Mouse (Mus musculus): ENCODE measurements around the gene Gan. TPM values are rescaled to one million over a fixed set of nuclear protein-coding genes. Genes with fewer than 3 reads are reported as not detected.
A peak's percentile ranks its signal among the peaks of the same experiment; 100 is the strongest.

The Gan gene
- polyA plus RNA-seq, 1 experiment from 2014 or later, result 2.4 TPM

DNA sequence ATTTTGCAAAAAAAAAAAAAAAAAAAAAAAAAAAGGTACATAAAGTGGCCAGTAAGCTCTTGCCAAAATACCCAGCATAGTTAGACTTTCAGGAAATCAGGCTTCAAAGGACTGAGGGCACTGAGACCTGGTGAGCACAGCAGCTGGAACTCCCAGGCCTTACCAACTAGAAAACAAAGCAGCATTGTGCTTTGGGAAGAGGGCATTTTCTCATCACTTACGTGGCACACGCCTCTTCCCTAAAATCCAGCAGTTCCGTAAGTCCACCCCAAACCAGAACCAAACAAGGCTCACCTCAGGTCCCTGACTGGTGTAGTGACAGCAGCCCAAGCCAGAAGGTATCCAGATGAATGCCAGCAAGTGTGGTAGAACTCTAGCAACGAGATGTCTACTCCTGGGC is 45.1 kb downstream of the Gan start:
- 95% methylated on average over 4 of the region's 4 CpGs for WGBS
- ATAC-seq (ENCODE audit: low FRiP score, low TSS enrichment) (no peak), DNase-seq (ENCODE audit: low spot score) (no peak)
- Histone ChIP-seq H3K4me2 (replicated peaks; ENCODE audit: low read depth) (no peak overlapping the region), H3K9ac (ENCODE audit: low read length) (no peak overlapping the region), H3K4me1 (replicated peaks; ENCODE audit: control insufficient read depth, insufficient read depth) (peaks cover 4% of the 10 kb centered on the region; the same call in 1 of the 2 replicates), H3K27ac (replicated peaks) (no peak overlapping the region), H3K4me3 (ENCODE audit: low read depth, low read length) (no peak overlapping the region), H3K9me3 (ENCODE audit: control insufficient read depth, low read length) (no peaks in the 10 kb centered on the region), H3K36me3 (ENCODE audit: control insufficient read depth, insufficient read depth, low read length) (peaks cover 14% of the 10 kb centered on the region; the same call in 1 of the 2 replicates), H3K27me3 (ENCODE audit: control insufficient read depth, insufficient read depth, low read length) (no peaks in the 10 kb centered on the region)
- no peak for TF ChIP-seq EP300 (optimal IDR thresholded peaks at IDR 0.05)
- TF ChIP-seq CTCF (IDR thresholded peaks at IDR 0.05; ENCODE audit: low read depth), result no peak

DNA sequence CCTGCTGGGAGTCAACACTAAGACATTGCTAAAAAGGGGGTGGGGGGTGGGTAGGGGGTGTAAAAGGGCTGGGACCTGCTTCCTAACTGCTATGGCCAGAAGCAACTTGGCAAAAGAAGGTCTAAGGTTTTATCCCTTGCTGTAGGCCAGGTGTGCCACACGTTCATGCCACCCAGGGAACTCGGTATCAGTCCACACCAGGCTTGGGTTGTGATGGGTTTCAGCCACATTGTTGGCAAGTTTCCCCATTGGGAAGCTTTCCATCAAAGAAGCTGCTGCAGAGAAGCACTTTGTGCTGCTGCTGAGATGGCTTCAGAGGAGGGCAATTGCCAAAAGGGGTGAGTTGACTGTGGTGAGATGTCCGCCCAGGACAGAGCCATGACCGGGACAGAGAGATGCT is 47.9 kb downstream of the Gan start:
- DNase-seq (ENCODE audit: low spot score), result no peak
- Histone ChIP-seq H3K4me1 (replicated peaks; ENCODE audit: control insufficient read depth, insufficient read depth) (no peaks in the 10 kb centered on the region), H3K4me3 (ENCODE audit: low read depth, low read length) (no peak overlapping the region), H3K27me3 (ENCODE audit: control insufficient read depth, insufficient read depth, low read length) (no peaks in the 10 kb centered on the region), H3K4me2 (replicated peaks; ENCODE audit: low read depth) (no peak overlapping the region), H3K9me3 (ENCODE audit: control insufficient read depth, low read length) (no peaks in the 10 kb centered on the region), H3K36me3 (ENCODE audit: control insufficient read depth, insufficient read depth, low read length) (peaks cover 15% of the 10 kb centered on the region), H3K27ac (replicated peaks) (no peak overlapping the region), H3K9ac (ENCODE audit: low read length) (no peak overlapping the region)
- 82% methylated on average over 4 of the region's 4 CpGs for WGBS
- no peak for ATAC-seq (ENCODE audit: low FRiP score, low TSS enrichment)
- no peak for TF ChIP-seq CTCF (IDR thresholded peaks at IDR 0.05; ENCODE audit: low read depth)
- no peak for TF ChIP-seq EP300 (optimal IDR thresholded peaks at IDR 0.05)

DNA sequence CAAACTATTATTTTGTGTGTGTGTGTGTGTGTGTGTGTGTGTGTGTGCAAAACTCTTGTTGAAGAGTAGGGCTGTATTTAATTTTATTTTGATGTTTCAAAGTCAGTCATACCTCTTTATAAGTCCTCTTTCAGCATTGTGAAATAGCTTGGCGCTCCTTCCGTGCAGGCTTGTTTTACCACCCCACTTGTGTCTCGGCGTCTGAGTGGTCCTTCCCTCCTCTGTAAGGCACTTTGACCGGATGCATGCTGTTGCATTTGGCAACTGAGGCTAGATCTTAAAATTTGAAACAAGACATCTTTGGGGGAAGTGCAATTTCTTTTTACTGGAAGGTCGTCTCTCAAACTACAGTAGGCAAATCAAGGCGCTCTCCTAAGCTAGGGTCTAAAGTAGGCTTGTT is 48.7 kb downstream of the Gan start:
- TF ChIP-seq CTCF (IDR thresholded peaks at IDR 0.05; ENCODE audit: low read depth), result no peak
- 93% methylated on average over 7 of the region's 7 CpGs for WGBS
- ATAC-seq (ENCODE audit: low FRiP score, low TSS enrichment) (no peak), DNase-seq (ENCODE audit: low spot score) (no peak)
- Histone ChIP-seq H3K27ac (replicated peaks) (no peak overlapping the region), H3K27me3 (ENCODE audit: control insufficient read depth, insufficient read depth, low read length) (no peaks in the 10 kb centered on the region), H3K9ac (ENCODE audit: low read length) (no peak overlapping the region), H3K36me3 (ENCODE audit: control insufficient read depth, insufficient read depth, low read length) (peaks cover 14% of the 10 kb centered on the region), H3K9me3 (ENCODE audit: control insufficient read depth, low read length) (no peaks in the 10 kb centered on the region), H3K4me2 (replicated peaks; ENCODE audit: low read depth) (no peak overlapping the region), H3K4me1 (replicated peaks; ENCODE audit: control insufficient read depth, insufficient read depth) (no peaks in the 10 kb centered on the region), H3K4me3 (ENCODE audit: low read depth, low read length) (no peak overlapping the region)

DNA sequence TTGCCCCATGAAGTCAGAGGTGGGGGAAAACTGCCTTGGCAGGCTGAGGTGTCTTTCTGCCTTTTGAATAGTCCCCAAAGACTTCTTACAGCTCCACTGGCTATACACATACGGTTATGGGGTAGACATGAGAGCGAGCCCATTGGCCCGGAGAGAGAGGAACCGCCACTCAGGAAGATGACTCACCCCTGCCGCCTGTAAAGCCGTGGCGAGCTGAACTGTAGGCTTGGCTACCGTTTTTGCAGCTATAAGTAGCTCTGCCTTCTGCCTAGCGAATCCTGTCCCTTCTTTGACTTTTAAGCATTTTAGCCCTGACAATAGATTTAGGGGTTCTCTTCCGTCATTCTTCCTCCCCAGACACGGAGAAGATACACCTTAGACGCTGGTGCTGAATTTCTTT is 51.2 kb downstream of the Gan start:
- no peak overlapping the region for H3K4me2 ChIP-seq (replicated peaks; ENCODE audit: low read depth)
- ATAC-seq (ENCODE audit: low FRiP score, low TSS enrichment), result no peak
- WGBS, result 88% methylated on average over 12 of the region's 12 CpGs
- H3K4me3 ChIP-seq (ENCODE audit: low read depth, low read length), result no peak overlapping the region
- H3K9me3 ChIP-seq (ENCODE audit: control insufficient read depth, low read length), result no peaks in the 10 kb centered on the region
- peaks cover 11% of the 10 kb centered on the region for H3K36me3 ChIP-seq (ENCODE audit: control insufficient read depth, insufficient read depth, low read length)
- no peak for DNase-seq (ENCODE audit: low spot score)
- no peak overlapping the region for H3K27ac ChIP-seq (replicated peaks)
- H3K27me3 ChIP-seq (ENCODE audit: control insufficient read depth, insufficient read depth, low read length), result no peaks in the 10 kb centered on the region
- no peak for TF ChIP-seq EP300 (optimal IDR thresholded peaks at IDR 0.05)
- no peak for TF ChIP-seq CTCF (IDR thresholded peaks at IDR 0.05; ENCODE audit: low read depth)
- no peaks in the 10 kb centered on the region for H3K4me1 ChIP-seq (replicated peaks; ENCODE audit: control insufficient read depth, insufficient read depth)
- no peak overlapping the region for H3K9ac ChIP-seq (ENCODE audit: low read length)

DNA sequence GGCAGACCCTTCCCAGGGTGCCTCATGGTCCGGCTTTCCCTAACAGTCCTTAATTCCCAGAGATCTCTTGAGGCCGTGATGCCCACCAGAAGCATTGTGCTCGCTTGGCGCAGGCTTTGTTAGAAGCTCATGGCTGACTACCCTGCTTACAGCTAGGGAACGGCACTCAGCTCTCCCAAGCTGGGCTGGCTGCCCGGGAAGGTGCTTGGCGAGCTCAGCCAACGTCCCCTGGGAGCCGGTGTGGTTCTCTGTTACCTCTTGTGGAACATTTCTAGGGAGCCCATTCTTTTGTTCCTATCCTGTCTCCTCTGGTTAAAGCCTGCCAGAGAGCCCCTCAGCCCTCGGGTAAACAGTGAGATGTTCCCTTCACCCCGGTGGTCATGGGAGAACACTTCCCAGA is 54.2 kb downstream of the Gan start:
- peak; percentile 24; the same call in 1 of the 2 replicates for ATAC-seq (ENCODE audit: low FRiP score, low TSS enrichment)
- Histone ChIP-seq H3K27me3 (ENCODE audit: control insufficient read depth, insufficient read depth, low read length) (no peaks in the 10 kb centered on the region), H3K4me2 (replicated peaks; ENCODE audit: low read depth) (no peak overlapping the region), H3K9me3 (ENCODE audit: control insufficient read depth, low read length) (no peaks in the 10 kb centered on the region), H3K9ac (ENCODE audit: low read length) (no peak overlapping the region), H3K27ac (replicated peaks) (no peak overlapping the region), H3K4me3 (ENCODE audit: low read depth, low read length) (no peak overlapping the region), H3K36me3 (ENCODE audit: control insufficient read depth, insufficient read depth, low read length) (peaks cover 8% of the 10 kb centered on the region), H3K4me1 (replicated peaks; ENCODE audit: control insufficient read depth, insufficient read depth) (no peaks in the 10 kb centered on the region)
- no peak for DNase-seq (ENCODE audit: low spot score)
- TF ChIP-seq CTCF (IDR thresholded peaks at IDR 0.05; ENCODE audit: low read depth), result no peak
- TF ChIP-seq EP300 (optimal IDR thresholded peaks at IDR 0.05), result no peak
- 76% methylated on average over 11 of the region's 11 CpGs for WGBS

DNA sequence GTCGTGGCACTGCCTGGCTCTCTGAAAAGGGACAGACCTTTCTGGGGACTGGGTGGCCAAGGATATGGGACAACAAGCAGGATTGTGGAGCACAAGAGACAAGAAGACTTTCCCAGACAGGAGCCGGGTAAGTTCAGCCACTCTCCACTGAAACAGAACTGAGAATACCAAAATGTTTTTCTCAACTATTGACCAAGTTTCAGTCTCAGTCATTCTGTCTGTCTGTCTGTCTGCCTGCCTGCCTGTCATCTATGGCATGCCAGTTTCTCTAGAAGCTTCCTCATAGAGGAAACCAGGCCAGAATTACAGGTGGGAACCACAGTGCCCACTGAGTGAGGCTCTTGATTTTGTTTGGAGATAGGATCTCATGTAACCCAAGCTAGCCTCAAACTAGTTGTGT is 59.8 kb downstream of the Gan start:
- no peak overlapping the region for H3K4me2 ChIP-seq (replicated peaks; ENCODE audit: low read depth)

More for the DNA sequence above, 59.8 kb downstream of the Gan start:
- Histone ChIP-seq H3K36me3 (ENCODE audit: control insufficient read depth, insufficient read depth, low read length) (no peaks in the 10 kb centered on the region), H3K27me3 (ENCODE audit: control insufficient read depth, insufficient read depth, low read length) (no peaks in the 10 kb centered on the region), H3K9ac (ENCODE audit: low read length) (no peak overlapping the region), H3K4me3 (ENCODE audit: low read depth, low read length) (no peak overlapping the region), H3K9me3 (ENCODE audit: control insufficient read depth, low read length) (no peaks in the 10 kb centered on the region), H3K27ac (replicated peaks) (no peak overlapping the region), H3K4me1 (replicated peaks; ENCODE audit: control insufficient read depth, insufficient read depth) (no peaks in the 10 kb centered on the region)
- 88% methylated on average over 2 of the region's 2 CpGs for WGBS
- no peak for TF ChIP-seq CTCF (IDR thresholded peaks at IDR 0.05; ENCODE audit: low read depth)
- no peak for TF ChIP-seq EP300 (optimal IDR thresholded peaks at IDR 0.05)
- ATAC-seq (ENCODE audit: low FRiP score, low TSS enrichment), result no peak
- DNase-seq (ENCODE audit: low spot score), result no peak
